Mouse (Mus musculus): Measurements from ENCODE around the gene a.

DNA sequence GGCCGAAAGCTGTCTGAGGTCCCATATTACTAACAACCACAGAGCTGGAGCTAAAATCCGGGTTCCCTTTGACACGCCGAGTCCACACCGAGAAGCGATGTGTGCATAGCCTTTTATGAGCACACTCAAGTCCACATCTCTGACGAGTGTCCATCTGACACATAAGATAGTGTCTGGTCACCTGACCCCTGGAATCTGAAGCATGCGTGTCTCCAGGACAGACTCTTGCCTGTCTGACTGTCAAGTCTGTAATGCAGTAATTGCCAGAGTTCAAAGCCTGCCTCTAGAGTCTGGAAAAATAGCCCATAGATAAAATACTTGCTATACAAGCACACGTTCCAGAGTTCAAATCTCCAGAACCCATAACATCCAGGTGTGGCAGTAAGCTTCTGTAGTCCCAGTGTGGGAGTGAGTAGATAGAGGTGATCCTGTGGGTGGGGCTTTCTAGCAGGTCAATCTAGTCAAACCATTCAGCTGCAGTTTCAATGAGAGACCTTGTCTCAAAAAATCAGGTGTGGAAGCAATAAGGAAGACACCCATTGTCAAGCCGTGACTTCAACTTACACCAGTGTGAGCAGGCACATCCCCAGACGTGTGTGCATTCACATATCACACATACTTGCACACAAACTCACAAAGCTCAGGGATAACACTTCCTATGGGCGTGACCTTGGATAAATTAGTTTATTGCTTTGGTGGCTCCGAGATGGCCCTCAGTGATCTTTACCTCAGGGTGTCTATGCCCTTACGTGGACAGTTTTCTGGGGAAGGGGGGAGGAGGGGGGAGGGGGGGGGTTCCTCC is 309.0 kb downstream of the a start:
- TF ChIP-seq CTCF (IDR thresholded peaks at IDR 0.05; ENCODE audit: control insufficient read depth, insufficient read depth, low read length): no peak
- no peak for TF ChIP-seq POLR2A (IDR thresholded peaks at IDR 0.05; ENCODE audit: borderline replicate concordance, control insufficient read depth, low read depth, low read length)

Measured in bone marrow, adult 2 months (tissue).